Mouse (Mus musculus): Measurements from ENCODE around the gene A230072I06Rik. TPM values are rescaled to one million over a fixed set of nuclear protein-coding genes. Genes with fewer than 3 reads are reported as not detected.

A230072I06Rik gene
- total RNA-seq, 2 experiments from 2014 or later = not detected

DNA sequence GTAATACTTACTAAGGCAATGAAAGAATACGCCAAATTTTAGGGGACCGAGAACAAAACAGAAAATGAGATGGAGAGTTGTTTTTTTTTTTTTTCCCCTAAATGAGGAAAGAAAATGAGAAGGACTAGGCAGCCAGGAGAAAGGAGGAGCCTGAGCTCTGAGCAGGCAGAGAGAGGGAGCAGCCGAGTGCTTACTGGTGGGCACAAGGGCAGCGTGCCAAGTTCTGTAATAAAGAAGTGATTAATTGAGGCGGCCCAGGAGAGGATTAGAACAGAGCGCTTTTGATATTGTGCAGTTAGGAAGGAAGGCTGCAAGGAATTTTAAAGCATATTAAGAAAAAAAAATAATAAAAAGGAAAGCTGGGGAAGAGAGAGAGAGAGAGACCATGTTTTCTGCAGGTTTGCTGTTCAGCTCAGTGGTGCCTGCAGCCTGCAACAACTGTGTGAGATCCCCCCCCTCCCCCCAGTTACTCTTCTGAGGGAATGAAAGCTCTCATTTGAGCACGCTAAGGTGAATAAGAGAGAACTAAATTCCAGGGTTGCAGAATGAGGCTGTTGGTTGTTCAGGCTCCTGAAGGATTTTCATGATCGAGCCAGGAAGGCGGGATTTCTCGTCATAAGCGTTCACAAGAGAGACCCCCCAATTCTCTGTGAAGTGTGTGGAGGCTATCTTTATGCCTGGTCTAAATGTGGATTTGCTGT lies 41.3 kb downstream of the A230072I06Rik start:
- DNase-seq = no peak
- intact Hi-C loops (cut with DNase I; ENCODE audit: low total_unique reads) = no loop called here

DNA sequence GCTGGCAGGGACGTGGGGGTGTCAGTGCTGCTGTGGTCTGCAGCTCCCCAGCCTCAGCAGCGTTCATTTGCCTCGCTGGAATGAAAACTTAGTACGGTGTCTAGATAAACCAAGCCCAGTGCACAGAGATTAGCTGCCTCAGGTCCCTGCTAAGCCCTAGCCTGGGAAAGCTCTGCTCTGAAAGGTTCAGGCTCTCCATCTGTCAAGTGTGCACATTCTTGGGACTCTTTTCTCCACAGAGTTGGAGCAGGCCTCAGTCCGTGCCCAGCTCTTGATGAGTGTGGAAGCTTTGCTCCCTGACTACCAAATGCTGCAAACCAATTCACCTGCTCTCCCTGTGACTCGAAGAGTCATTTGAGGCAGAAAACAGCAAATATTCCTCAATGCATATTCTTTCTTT lies 43.5 kb downstream of the A230072I06Rik start:
- DNase-seq = no peak
- intact Hi-C loops (cut with DNase I; ENCODE audit: low total_unique reads) = no loop called here

DNA sequence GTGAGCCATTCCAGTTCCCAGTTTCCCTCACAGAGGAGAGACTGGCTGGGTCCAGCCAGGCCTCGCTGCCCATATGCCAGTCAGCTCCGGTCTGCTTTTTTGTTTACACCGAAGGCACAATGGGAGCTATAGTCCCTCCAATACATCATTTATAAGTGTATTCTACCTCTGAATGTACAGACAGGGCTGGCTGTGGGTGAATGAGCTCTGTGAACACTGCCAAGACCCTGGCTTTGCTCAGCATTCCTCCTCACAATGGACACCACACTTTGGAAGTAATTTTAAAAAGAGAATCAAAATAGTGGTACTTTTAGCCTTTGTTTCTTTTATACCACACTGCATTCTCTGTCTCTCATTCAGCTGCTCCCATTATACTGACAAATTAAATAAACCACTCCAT lies 44.6 kb downstream of the A230072I06Rik start:
- DNase-seq = no peak
- intact Hi-C loops (cut with DNase I; ENCODE audit: low total_unique reads) = no loop called here

DNA sequence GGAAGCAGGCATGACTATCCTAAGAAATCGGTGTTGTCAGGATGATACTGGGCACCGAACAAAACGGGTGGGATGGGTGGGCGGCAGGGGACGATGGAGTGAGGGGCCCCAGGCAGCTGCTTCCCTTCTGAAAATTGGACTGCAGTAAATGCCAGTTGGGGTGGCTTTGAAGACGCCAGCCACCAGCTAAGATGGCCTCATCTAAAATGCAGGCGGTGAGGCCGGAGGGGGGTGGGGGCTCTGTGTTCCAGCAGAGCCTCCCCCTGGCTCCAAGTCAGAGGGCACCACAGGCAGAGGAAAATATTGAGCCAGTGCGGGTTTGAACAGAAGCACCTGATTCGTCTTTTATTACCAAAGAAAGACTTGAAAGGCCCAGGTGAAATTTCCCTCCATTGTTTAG lies 45.9 kb downstream of the A230072I06Rik start:
- intact Hi-C loops (cut with DNase I; ENCODE audit: low total_unique reads) = no loop called here

DNA sequence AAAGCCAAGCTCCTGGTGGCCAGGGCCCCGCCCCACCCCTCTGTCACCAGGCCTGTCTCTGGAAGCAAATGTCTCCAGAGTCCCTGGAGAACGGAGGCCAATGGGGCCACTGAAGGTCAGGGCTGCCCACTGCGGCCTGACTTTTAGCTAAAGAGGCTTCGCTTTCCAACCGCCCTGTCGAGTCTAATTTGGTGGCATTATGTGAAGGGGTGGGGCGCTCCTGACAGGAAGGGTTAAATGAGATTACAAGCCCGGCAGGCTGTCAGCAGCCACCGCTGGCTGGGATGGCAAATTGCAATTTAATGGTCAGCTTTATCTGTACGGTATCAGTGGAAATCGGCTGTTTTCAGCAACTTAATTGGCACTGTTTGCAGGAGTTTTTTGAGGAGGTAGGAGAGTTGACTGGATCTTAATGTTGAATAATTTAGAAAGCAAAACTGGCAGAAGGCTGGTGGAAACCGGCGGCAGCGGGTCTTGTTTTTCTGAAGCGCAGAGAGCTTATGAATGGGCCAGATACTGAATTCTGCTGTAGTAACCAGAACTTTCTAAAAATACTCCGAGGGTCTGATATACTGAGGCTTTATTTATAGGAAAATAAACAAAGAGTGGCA lies 46.5 kb downstream of the A230072I06Rik start:
- intact Hi-C loops (cut with DNase I; ENCODE audit: low total_unique reads) = no loop called here
- DNase-seq = no peak

More for the DNA sequence above, 45.9 kb downstream of the A230072I06Rik start:
- DNase-seq = no peak

GRCm38 (mm10) chr8:12327187-12327586 lies 48.6 kb downstream of the A230072I06Rik start:
- intact Hi-C loops (cut with DNase I; ENCODE audit: low total_unique reads) = no loop called here
- no peak for DNase-seq

- no peak for DNase-seq
- intact Hi-C loops (cut with DNase I; ENCODE audit: low total_unique reads) = no loop called here
These were observed 49.3 kb downstream of the A230072I06Rik start for GRCm38 (mm10) chr8:12327707-12328471.

DNA sequence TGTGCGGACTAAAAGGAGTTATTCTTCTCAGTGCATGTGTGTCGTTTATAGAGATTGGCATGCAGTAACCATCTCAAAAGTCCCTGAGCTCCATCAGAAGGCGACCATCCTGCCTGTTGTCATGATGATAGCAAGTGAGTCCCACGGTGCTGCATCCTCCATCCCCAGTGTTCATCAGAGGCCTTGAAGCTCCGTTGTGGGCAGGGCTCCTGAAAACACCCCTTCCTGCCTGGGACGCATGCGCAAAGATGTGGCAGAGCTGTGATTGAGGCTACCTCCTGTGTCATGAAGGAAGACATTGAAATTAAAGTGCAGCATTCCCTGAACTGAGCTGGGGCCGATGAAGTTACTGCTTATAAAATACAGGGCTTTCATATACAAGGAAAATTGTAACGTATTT lies 49.9 kb downstream of the A230072I06Rik start:
- intact Hi-C loops (cut with DNase I; ENCODE audit: low total_unique reads) = no loop called here
- DNase-seq = no peak

- DNase-seq = no peak
- intact Hi-C loops (cut with DNase I; ENCODE audit: low total_unique reads) = no loop called here
These were observed 51.4 kb downstream of the A230072I06Rik start for GRCm38 (mm10) chr8:12330066-12330465.

Other genes with a start within 250 kb of the A230072I06Rik start
- not detected for gene Sox1, start 116.5 kb downstream of the A230072I06Rik start, total RNA-seq (2021)

Measured in gastrocnemius, postnatal 14 days (tissue).